Mouse (Mus musculus) forebrain, embryonic 15.5 days (tissue): ENCODE measurements around the gene Aco1. TPM values are rescaled to one million over a fixed set of nuclear protein-coding genes. Genes with fewer than 3 reads are reported as not detected.

Source experiments
- ATAC-seq: fragments of 200-750 bp; cut with Nextera tagmentation; replicated peaks from 2 replicates; pipeline ENCODE4 v1.8.0; 2017; ENCODE audit warnings: mild to moderate bottlenecking, moderate TSS enrichment, moderate library complexity
- H3K27ac ChIP-seq: fragments of 300-500 bp; sonication (generic); replicated peaks from 2 replicates; pipeline ENCODE4 v1.5.1; 2015; ENCODE audit warnings: mild to moderate bottlenecking, inconsistent platforms
- H3K27me3 ChIP-seq: fragments of 300-500 bp; sonication (generic); 2 replicates; pipeline ENCODE4 v1.6.1; 2015; ENCODE audit warnings: inconsistent platforms
- H3K36me3 ChIP-seq: fragments of 300-500 bp; sonication (generic); 2 replicates; pipeline ENCODE4 v1.6.1; 2015; ENCODE audit warnings: mild to moderate bottlenecking, inconsistent platforms
- H3K4me1 ChIP-seq: fragments of 300-500 bp; sonication (generic); 2 replicates; pipeline ENCODE4 v1.6.1; 2015; ENCODE audit warnings: inconsistent platforms
- H3K4me2 ChIP-seq: fragments of 300-500 bp; sonication (generic); replicated peaks from 2 replicates; pipeline ENCODE4 v1.6.1; 2015; ENCODE audit warnings: mild to moderate bottlenecking, inconsistent platforms
- H3K4me3 ChIP-seq: fragments of 300-500 bp; sonication (generic); 2 replicates; pipeline ENCODE4 v1.5.1; 2015; ENCODE audit warnings: mild to moderate bottlenecking, inconsistent platforms
- H3K9ac ChIP-seq: fragments of 300-500 bp; sonication (generic); replicated peaks from 2 replicates; pipeline ENCODE4 v1.6.1; 2015; ENCODE audit warnings: mild to moderate bottlenecking, inconsistent platforms
- H3K9me3 ChIP-seq: fragments of 300-500 bp; sonication (generic); 2 replicates; pipeline ENCODE4 v1.6.1; 2016; ENCODE audit warnings: inconsistent platforms
- WGBS: fragments of 180-500 bp; shearing (Covaris S2); methylation state at CpG from one replicate; pipeline ENCODE4 v1.1.7; 2015; ENCODE audit warnings: mixed read lengths; 5-methylcytosine and 5-hydroxymethylcytosine counted together
- polyA plus RNA-seq: library from polyadenylated mRNA; unstranded; fragments of >200 nt; fragmentation: Nextera tagmentation; extraction: Ambion mirVana; gene quantifications from 2 replicates; pipeline ENCODE4 v1.2.1, GENCODE M21; 2015

The Aco1 gene
- polyA plus RNA-seq, 1 experiment from 2014 or later = 53.0 TPM

DNA sequence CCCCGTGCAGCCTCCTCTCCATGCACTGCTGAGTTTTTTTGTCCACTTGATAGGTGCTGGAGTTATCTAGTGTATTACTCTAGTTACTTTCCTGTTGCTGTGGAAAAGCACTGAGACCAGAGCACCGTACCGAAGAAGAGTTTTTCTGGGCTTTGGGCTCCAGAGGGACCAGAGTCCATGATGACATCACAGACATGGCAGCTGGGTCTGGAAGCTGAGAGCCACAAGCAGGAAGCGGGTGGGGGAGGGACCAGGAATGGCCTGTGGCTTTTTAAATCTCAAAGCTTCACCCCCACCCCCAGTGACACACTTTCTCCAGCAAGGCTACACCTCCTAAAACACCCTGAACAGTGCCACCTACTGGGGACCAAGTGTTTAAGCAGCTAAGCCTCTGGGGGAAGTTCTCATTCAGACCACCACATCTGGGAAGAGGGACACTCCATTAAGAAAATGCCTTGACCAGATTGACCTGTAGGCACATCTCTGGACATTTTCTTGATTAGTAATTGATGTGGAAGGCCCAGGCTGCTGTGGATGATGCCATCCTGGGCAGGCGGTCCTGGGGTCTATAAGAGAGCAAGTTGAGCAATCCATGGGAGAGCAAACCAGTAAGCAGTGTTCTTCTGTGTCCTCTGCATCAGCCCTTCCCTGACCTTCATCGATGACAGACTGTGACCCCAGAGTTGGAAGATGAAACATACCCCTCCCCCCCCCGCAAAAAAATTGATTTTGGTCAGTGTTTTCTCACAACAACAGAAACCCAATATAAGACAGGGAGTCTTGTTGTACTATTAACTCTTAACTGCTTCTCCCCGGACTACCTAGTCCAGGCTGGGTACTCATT is 17.9 kb downstream of the Aco1 start:
- Histone ChIP-seq H3K4me1 (no peaks in the 10 kb centered on the region), H3K9me3 (no peaks in the 10 kb centered on the region), H3K27me3 (no peaks in the 10 kb centered on the region), H3K9ac (no peak overlapping the region), H3K36me3 (peaks cover 7% of the 10 kb centered on the region; the same call in 1 of the 2 replicates), H3K27ac (no peak overlapping the region), H3K4me3 (no peak overlapping the region), H3K4me2 (no peak overlapping the region)
- 97% methylated on average over 8 of the region's 8 CpGs for WGBS
- no peak for ATAC-seq

GRCm38 (mm10) chr4:40163646-40164045 is 20.8 kb downstream of the Aco1 start:
- Histone ChIP-seq H3K9ac (no peak overlapping the region), H3K27ac (no peak overlapping the region), H3K9me3 (no peaks in the 10 kb centered on the region), H3K4me1 (no peaks in the 10 kb centered on the region), H3K4me2 (no peak overlapping the region), H3K27me3 (no peaks in the 10 kb centered on the region), H3K36me3 (peaks cover 27% of the 10 kb centered on the region), H3K4me3 (no peak overlapping the region)
- WGBS = 86% methylated on average over 10 of the region's 10 CpGs
- no peak for ATAC-seq

DNA sequence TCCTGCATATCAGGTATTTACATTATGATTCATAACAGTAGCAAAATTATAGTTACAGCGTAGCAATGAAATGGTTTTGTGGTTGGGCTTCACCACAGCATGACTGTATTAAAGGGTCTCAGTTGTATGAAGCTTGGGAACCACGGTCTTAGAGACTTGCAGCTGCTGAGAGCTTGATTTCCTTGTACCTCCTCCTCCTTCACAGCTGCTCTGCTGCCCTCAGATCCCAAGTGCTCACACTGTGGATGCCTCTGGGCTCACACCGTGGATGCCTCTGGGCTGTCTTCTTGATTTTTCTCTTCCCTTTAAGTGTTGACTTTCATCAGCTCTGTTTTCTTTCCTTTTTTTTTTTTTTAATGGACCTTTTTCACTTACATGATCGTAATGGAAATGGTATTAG is 28.6 kb downstream of the Aco1 start:
- WGBS = 92% methylated on average over 4 of the region's 4 CpGs
- Histone ChIP-seq H3K4me1 (no peaks in the 10 kb centered on the region), H3K9me3 (no peaks in the 10 kb centered on the region), H3K27me3 (no peaks in the 10 kb centered on the region), H3K4me3 (no peak overlapping the region), H3K27ac (no peak overlapping the region), H3K4me2 (no peak overlapping the region), H3K9ac (no peak overlapping the region), H3K36me3 (peaks cover 32% of the 10 kb centered on the region)
- no peak for ATAC-seq

- Histone ChIP-seq H3K4me2 (no peak overlapping the region), H3K27ac (no peak overlapping the region), H3K4me1 (no peaks in the 10 kb centered on the region), H3K9me3 (no peaks in the 10 kb centered on the region), H3K4me3 (no peak overlapping the region), H3K27me3 (no peaks in the 10 kb centered on the region), H3K9ac (no peak overlapping the region), H3K36me3 (peaks cover 26% of the 10 kb centered on the region)
- ATAC-seq = no peak
- WGBS = 85% methylated on average over 2 of the region's 2 CpGs
These were observed 29.5 kb downstream of the Aco1 start for GRCm38 (mm10) chr4:40172336-40172735.

GRCm38 (mm10) chr4:40174321-40174720 is 31.4 kb downstream of the Aco1 start:
- WGBS = 73% methylated on average over 4 of the region's 4 CpGs
- Histone ChIP-seq H3K9ac (no peak overlapping the region), H3K27me3 (no peaks in the 10 kb centered on the region), H3K4me2 (no peak overlapping the region), H3K36me3 (peaks cover 22% of the 10 kb centered on the region), H3K4me1 (no peaks in the 10 kb centered on the region), H3K27ac (no peak overlapping the region), H3K4me3 (no peak overlapping the region), H3K9me3 (no peaks in the 10 kb centered on the region)
- ATAC-seq = 0 out of 2 replicates have a peak, but pooled peaks have one; percentile 43

DNA sequence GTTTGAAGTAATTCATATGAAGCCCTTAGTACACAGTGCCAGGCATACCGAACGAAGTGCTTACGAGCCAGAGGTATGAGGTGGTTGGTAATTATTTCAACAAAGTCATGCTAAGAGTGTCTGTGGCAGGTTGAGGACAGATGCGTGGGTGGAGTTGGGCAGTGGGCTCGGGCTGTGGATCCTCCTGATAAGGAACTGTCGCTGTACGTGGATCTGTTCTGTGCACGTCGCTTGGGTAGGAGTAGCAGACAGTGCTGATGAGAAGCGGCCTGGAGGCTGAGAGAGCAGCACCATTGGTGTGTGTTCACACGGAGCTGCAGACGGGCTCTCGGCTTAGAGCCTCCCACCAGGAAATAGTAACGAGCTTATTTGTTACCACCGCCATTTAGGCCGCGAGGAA is 35.7 kb downstream of the Aco1 start:
- H3K9me3 ChIP-seq = no peaks in the 10 kb centered on the region
- no peaks in the 10 kb centered on the region for H3K27me3 ChIP-seq
- peaks cover 44% of the 10 kb centered on the region for H3K36me3 ChIP-seq
- H3K27ac ChIP-seq = no peak overlapping the region
- H3K4me1 ChIP-seq = no peaks in the 10 kb centered on the region
- H3K4me2 ChIP-seq = no peak overlapping the region
- no peak overlapping the region for H3K4me3 ChIP-seq
- H3K9ac ChIP-seq = no peak overlapping the region
- no peak for ATAC-seq
- WGBS = 83% methylated on average over 17 of the region's 17 CpGs

GRCm38 (mm10) chr4:40180046-40180445 is 37.2 kb downstream of the Aco1 start:
- 94% methylated on average over 6 of the region's 6 CpGs for WGBS
- H3K36me3 ChIP-seq = peaks cover 53% of the 10 kb centered on the region

GRCm38 (mm10) chr4:40181681-40182080 is 38.8 kb downstream of the Aco1 start:
- Histone ChIP-seq H3K27ac (no peak overlapping the region), H3K4me3 (no peak overlapping the region), H3K27me3 (no peaks in the 10 kb centered on the region), H3K4me1 (no peaks in the 10 kb centered on the region), H3K36me3 (peaks cover 58% of the 10 kb centered on the region), H3K9me3 (no peaks in the 10 kb centered on the region), H3K4me2 (no peak overlapping the region), H3K9ac (no peak overlapping the region)
- 96% methylated on average over 8 of the region's 8 CpGs for WGBS
- ATAC-seq = no peak

More at GRCm38 (mm10) chr4:40180046-40180445, 37.2 kb downstream of the Aco1 start:
- no peak overlapping the region for H3K27ac ChIP-seq
- no peaks in the 10 kb centered on the region for H3K4me1 ChIP-seq
- ATAC-seq = no peak
- no peak overlapping the region for H3K4me3 ChIP-seq
- H3K27me3 ChIP-seq = no peaks in the 10 kb centered on the region
- H3K4me2 ChIP-seq = no peak overlapping the region
- no peak overlapping the region for H3K9ac ChIP-seq
- no peaks in the 10 kb centered on the region for H3K9me3 ChIP-seq

- Histone ChIP-seq H3K27ac (no peak overlapping the region), H3K4me2 (no peak overlapping the region), H3K36me3 (peaks cover 67% of the 10 kb centered on the region), H3K4me1 (no peaks in the 10 kb centered on the region), H3K4me3 (no peak overlapping the region), H3K9me3 (no peaks in the 10 kb centered on the region), H3K27me3 (no peaks in the 10 kb centered on the region), H3K9ac (no peak overlapping the region)
- WGBS = 36% methylated on average over 14 of the region's 14 CpGs
- ATAC-seq = peak; percentile 54
These were observed 39.9 kb downstream of the Aco1 start for GRCm38 (mm10) chr4:40182651-40183320.

GRCm38 (mm10) chr4:40183781-40184180 is 40.9 kb downstream of the Aco1 start:
- no peak overlapping the region for H3K9ac ChIP-seq
- 91% methylated on average over 6 of the region's 6 CpGs for WGBS
- H3K4me3 ChIP-seq = no peak overlapping the region
- no peaks in the 10 kb centered on the region for H3K27me3 ChIP-seq
- H3K4me2 ChIP-seq = no peak overlapping the region
- H3K4me1 ChIP-seq = no peaks in the 10 kb centered on the region
- ATAC-seq = no peak
- H3K27ac ChIP-seq = no peak overlapping the region
- H3K9me3 ChIP-seq = no peaks in the 10 kb centered on the region
- peaks cover 72% of the 10 kb centered on the region for H3K36me3 ChIP-seq

DNA sequence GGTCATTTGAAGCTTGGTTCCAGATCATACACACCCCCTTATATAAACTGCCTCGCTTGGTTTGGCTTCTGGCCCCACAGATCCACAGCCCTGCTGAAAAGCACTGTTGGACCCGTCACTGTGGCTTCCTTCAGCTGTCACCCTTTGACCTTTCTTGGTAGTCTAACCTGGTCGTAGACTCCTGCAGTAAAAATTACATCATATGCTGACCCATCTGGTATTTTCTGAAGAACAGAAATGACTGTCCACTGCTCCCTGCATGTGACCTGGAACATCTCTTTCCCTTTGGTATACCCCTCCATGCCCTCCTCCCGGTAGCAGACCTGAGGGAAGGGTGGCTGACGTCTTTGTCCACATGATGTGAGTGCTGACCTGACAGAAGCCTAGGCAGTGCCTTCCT is 41.6 kb downstream of the Aco1 start:
- no peak overlapping the region for H3K4me3 ChIP-seq
- peaks cover 79% of the 10 kb centered on the region for H3K36me3 ChIP-seq
- WGBS = 83% methylated on average over 5 of the region's 5 CpGs
- no peaks in the 10 kb centered on the region for H3K4me1 ChIP-seq
- H3K9me3 ChIP-seq = no peaks in the 10 kb centered on the region
- H3K9ac ChIP-seq = no peak overlapping the region
- H3K4me2 ChIP-seq = no peak overlapping the region
- no peaks in the 10 kb centered on the region for H3K27me3 ChIP-seq
- H3K27ac ChIP-seq = no peak overlapping the region
- ATAC-seq = no peak

- no peaks in the 10 kb centered on the region for H3K27me3 ChIP-seq
- ATAC-seq = no peak
- no peaks in the 10 kb centered on the region for H3K9me3 ChIP-seq
- no peaks in the 10 kb centered on the region for H3K4me1 ChIP-seq
- H3K36me3 ChIP-seq = peaks cover 68% of the 10 kb centered on the region
- H3K9ac ChIP-seq = no peak overlapping the region
- 87% methylated on average over 7 of the region's 7 CpGs for WGBS
- no peak overlapping the region for H3K4me3 ChIP-seq
- no peak overlapping the region for H3K27ac ChIP-seq
- no peak overlapping the region for H3K4me2 ChIP-seq
These were observed 45.1 kb downstream of the Aco1 start for GRCm38 (mm10) chr4:40187956-40188355.
